Mouse (Mus musculus): ENCODE data around the gene Dpp4.

Gene Dpp4

DNA sequence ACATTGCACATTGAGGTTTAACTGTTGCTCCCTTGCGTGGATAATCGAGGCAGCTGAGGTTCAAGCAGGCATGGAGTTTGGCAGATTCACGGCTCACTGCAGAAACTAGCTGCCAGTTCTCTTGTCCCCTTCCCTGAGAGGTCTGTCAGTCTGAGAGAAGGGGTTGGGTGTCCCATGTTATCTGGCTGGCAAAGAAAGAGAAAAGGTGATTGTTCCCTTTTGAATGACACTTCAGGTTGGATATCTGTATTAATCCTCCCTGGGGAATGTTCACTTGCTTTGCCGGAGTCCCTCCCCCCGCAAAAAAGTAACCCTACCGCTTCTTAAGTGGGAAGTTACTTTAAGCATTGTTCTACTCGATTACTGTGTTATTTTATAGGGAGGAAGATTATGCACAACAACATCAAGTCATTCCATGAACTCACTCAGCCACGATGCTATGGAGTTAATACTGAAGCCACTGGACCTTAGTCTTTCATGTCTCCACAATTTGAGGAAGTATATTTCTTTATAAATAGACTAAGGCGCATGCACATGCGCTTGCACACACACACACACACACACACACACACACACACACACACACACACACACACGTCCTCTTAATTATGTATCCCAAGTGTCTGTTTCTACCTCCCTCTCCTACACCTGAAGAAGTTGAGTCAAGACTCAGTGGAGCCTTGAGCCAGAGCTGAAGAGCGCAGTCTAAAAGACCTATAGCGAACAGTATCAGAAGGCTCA, at the start of gene Dpp4:
TSS of gene Dpp4 (minus strand) at position 151 of the 741 bp plus-strand sequence.
- DNase-seq (ENCODE audit: low spot score) = no peak

DNA sequence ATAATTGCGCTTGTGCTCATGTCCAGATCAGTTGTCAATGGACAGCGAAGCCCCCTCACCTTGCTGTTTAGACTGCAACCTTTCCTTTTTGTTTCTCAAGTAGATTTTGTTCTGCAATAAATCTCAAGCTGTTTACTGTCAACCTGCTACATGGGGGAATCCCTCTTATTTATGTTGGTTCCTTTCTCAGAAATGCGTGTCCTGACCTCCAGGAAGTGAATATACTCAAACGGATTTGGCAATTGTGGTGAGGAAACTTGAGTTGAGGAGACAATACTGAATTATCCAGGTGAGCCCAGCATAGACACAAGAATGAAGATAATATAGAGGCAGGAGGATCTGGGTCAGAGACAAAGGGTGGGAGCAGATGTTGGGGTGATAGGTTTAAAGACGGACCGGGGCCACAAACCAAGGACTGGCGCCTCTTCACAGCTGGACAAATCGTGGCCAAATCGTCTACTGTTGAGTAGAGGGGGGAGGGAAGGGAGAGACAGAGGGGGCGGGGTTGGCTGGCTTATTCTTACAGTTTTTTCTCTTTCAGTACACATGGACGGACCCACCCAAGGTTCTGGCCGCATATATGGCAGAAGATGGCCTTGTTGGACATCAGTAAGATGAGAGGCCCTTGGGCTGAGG, 48.9 kb upstream of the Dpp4 start:
- no peak for DNase-seq (ENCODE audit: low spot score)

- DNase-seq (ENCODE audit: low spot score) = no peak
These were observed 48.2 kb upstream of the Dpp4 start for GRCm38 (mm10) chr2:62460231-62460710.

GRCm38 (mm10) chr2:62459241-62460174, 47.5 kb upstream of the Dpp4 start:
- DNase-seq (ENCODE audit: low spot score) = no peak

DNA sequence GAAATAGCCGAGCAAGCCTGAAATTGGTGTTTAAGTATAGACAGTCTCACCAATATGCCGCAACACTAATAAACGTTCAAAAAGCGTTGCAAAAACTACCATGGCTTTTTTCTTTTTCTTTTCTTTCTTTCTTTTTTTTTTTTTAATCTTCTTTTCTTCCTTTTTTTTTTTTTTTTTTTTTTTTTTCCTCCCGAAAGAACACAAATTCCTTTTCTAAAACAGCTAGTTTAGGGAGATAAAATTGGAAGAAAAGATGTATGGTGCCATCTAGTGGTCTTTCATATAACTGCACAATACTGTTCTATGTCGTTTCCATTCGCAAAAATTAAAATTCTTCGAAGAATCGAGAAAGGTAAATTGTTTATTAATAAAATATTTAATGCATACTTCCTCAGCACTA, 46.0 kb upstream of the Dpp4 start:
- no peak for DNase-seq (ENCODE audit: low spot score)

- DNase-seq (ENCODE audit: low spot score) = no peak
These were observed 43.0 kb upstream of the Dpp4 start for GRCm38 (mm10) chr2:62454991-62455390.

DNA sequence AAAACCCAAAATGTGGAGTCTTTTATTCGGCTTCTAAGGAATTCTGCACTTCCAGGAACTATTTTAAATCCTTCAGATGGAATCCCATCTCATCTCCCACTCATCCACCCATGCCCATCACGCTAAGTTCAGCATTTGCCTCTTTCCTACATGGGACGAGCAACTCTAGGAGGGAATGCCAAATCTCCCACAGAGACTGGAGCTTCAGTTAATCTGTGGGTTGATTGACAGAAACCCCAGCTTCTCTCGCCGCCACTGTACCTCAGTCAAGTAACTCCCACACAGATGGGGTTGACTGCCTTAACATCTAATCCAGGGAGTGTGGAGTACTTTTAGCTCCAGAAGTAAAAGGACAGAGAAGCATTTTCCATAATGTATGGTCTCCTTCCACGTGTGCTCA, 42.0 kb upstream of the Dpp4 start:
- no peak for DNase-seq (ENCODE audit: low spot score)

GRCm38 (mm10) chr2:62450364-62450763, 38.3 kb upstream of the Dpp4 start:
- no peak for DNase-seq (ENCODE audit: low spot score)

DNA sequence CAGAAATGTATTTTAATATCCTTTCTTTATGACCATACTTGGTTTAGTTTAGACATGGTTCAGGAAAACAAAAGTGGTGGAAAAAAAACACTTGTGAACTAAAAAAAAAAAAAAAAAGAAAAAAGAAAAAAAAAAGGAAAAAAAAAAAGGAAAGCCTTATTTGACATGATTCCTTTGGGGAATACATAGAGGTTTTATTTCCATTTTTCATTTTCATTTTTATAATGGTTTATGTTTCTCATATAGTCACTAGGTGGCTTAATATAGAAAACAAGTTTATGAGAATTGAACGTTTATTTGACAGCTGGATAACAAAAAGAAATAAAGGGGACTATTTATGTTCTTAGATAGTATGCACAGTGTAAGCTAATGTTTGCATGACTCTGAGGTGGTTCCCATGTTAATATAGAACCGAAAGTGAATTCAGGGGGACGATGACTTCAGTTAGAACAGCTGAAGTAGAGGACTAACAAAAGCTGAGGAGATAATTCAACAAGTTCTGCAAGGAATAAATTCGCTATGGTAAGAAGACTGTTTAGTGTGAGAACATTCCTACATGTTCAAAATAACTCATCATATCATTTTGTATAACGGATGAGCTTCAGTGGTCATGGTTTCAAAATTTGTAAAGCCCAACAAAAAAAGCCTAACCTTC, 37.8 kb upstream of the Dpp4 start:
- DNase-seq (ENCODE audit: low spot score) = no peak

DNA sequence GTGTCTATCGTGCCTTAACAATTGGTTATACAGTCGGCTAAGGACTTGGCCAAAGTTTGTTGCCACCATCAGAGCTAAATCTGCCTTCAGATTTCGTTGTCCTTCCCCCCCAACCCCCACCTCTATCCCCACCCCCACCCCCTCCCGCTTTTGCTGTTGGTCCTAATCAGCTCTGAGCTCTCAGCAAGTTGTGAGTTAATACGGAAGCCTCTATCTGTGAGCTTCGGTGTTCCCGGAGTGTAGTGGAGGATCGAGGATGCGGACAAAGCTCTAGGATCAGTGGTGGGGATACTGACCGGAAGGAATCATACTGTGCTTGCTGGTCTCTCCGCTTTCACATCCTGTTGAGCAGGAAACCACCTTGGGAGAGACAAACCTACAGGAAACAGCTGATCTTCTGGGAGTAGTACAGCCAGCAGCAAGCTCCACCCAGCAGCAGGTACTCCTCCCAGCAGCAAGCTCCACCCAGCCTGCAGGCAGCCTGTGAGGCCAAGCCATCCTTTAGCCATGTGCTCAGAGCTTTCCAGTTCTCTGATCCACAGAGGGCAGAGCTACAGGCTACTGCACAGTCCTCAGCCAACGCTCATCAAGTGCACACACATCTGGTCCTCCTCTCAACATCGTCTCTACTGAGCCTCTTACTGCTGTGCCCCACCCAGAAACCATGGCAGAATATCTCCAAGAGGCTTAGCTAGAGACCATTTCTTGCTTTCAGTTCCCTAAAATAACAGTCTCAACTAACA, 28.9 kb upstream of the Dpp4 start:
- DNase-seq (ENCODE audit: low spot score) = no peak

- no peak for DNase-seq (ENCODE audit: low spot score)
These were observed 28.1 kb upstream of the Dpp4 start for GRCm38 (mm10) chr2:62440083-62440482.

- DNase-seq (ENCODE audit: low spot score) = no peak
These were observed 19.3 kb upstream of the Dpp4 start for GRCm38 (mm10) chr2:62431245-62431795.

DNA sequence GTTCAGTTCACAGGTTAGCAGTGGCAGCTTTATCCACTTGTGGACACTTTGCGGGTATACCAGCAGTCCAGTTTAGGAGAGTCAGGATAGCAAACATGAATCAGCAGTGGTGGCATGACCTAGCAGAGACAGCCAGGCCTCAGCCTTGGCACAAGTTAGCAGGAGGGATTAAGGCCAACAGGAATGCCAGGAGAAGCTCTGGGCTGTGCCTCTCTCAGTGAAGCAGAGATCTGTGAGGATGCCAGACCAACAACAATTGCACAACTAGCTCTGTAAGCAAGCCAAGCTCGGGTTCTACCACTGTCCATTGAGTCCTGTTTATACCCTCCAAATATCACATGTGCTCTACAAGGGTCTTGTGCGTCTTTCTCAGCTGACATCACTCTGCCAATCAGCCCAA, 13.9 kb upstream of the Dpp4 start:
- DNase-seq (ENCODE audit: low spot score) = no peak

GRCm38 (mm10) chr2:62423343-62423776, 11.3 kb upstream of the Dpp4 start:
- DNase-seq (ENCODE audit: low spot score) = no peak

- no peak for DNase-seq (ENCODE audit: low spot score)
These were observed 10.7 kb upstream of the Dpp4 start for GRCm38 (mm10) chr2:62422515-62423342.

DNA sequence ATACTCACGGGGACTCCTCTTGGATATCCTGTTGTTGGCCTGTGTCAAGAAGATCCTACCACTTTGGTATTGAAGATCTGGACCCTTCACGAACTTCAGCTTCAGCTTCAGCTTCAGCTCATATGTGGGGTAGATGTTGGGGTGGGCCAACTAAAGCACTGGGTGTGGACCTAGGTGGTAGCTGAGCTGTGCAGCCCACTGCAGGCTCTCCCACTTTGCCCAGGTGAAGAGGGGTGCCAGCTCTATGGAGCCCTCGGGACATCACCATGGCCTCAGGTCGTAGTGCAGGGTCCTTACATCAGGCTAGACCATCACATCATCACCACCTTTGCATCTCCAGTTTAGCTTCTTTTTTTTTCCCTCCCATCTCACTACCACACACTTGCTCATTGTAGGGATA, 9.2 kb upstream of the Dpp4 start:
- no peak for DNase-seq (ENCODE audit: low spot score)

GRCm38 (mm10) chr2:62420045-62420444, 8.0 kb upstream of the Dpp4 start:
- DNase-seq (ENCODE audit: low spot score) = no peak

- no peak for DNase-seq (ENCODE audit: low spot score)
These were observed 5.2 kb upstream of the Dpp4 start for GRCm38 (mm10) chr2:62417233-62417632.

- peak; percentile 21 for DNase-seq (ENCODE audit: low spot score)
These were observed 585 bp downstream of the Dpp4 start for GRCm38 (mm10) chr2:62411211-62412080.

Measured in urinary bladder, postnatal 25 days (tissue).